Mouse (Mus musculus) gastrocnemius, postnatal 4 days (tissue): ENCODE measurements around the gene Fbxo17. TPM values are rescaled to one million over a fixed set of nuclear protein-coding genes. Genes with fewer than 3 reads are reported as not detected.
A peak's percentile ranks its signal among the peaks of the same experiment; 100 is the strongest.

ENCODE experiments used
- DNase-seq, 2 experiments: peaks; one replicate each; pipeline ENCODE4 v3.0.0; 2021 to 2022; ENCODE audit warnings: low spot score in 2 of 2, mixed read lengths in 2 of 2
- total RNA-seq, 2 experiments: library from RNA; stranded (reverse); gene quantifications; 2 replicates each; pipeline ENCODE4 v1.2.3; 2021

The Fbxo17 gene
- total RNA-seq, 2 experiments from 2014 or later, result 22.1 to 25.3 TPM

DNA sequence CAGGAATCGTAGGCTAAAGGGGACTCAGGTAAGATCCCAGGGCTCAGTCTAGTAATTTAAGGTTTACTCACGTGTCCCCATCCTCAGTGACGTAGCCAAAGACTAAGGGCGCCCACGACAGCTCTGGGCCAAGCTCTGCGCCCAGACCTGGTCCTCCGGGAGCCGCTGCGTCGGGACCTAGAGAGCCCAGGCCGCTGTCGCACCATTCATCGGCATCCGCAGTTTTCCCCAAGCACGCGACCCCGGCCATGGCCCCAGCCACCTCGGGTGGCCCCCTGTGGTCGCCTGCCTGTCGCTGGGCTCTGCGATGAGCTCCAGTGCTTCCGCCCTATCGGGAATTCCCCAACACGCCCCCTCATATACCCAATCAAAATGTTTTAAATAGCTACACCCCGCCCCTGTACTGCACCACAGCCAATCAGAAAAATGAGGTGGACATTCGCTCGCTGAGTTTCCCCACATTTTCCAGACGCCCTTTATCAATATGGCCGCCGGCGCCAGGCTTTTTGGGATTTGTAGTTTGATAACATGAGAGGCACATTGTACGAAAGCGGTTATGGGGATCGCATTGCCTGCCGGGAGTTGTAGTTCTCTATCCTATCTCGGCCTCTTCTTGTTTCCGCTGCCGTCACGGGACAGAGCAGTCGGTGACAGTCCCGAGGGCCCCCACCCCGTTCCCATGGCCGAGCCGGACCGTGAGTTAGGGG, 49.7 kb downstream of the Fbxo17 start, which contains the start of gene Sirt2:
Gene Sirt2, plus strand, starts transcription at position 563 of the 707 bp plus-strand sequence.
- DNase-seq, result peak; percentile 89 to 94

DNA sequence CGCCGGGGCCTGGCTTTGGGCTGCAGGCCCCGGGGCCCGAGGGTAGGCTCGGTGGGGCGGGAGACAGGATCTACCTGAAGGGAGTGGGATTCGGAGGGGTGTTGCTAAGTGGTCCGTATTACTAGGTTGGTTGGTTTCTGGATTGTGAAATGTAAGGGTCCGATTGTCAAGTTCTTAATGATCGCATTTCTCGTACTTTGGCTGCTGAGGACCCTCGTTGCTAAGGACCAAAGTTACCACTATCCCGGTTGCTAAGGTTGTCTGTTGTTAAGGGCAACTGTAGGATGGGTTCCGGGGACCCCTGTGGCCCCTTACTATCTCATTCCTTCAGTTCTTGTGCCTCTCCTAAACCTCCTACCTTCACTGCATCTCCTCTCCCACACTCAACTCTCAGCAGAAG, 50.3 kb downstream of the Fbxo17 start:
- DNase-seq, result no peak

DNA sequence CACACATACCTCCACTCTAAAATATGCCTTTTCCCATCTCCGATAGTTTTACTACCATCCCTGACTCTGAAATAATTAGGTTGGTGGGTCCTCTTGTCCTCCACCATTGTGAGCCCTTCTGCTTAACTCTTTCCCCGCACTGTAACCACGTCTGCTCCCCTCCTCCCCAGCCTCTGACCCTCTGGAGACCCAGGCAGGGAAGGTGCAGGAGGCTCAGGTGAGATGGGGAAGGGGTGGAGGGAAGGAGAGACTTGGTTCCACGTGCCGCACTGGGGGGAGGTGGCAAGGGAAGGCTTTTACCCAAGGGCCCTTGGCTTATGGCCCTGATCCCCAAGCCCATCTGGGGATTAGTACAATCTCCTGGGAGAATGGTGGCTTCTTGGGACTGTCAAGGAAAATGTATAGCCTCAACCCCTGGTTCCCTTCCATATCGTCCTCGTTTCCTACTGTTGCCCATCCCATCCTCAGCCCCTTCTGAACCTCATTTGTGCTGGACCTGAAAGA, 50.9 kb downstream of the Fbxo17 start, which contains the start of gene Nfkbib:
Gene Nfkbib, minus strand, starts transcription at position 51 of the 504 bp plus-strand sequence.
- no peak for DNase-seq

DNA sequence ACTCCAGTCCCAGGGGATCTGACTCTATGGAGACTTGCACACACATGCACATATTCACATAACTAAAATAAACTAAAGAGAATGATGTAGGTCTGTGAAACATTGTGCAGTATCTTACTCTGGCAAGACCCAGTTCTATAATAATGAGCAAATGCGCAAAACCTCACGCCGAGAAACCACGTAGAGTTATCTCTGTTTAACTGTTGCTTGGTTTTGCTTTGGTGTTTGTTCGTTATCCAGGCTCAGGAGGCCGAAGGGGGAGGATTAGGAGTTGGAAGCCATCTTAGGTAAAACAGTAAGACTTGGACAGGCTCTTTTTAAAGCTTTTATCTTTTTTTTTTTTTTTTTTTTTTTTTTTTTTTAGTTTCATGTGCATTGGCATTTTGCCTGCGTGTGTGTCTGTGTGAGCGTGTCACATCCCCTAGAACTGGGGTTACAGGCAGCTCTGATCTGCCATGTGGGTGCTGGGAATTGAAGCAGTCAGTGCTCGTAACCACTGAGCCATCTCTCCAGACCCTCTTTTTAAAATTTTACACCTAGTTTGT, 52.9 kb downstream of the Fbxo17 start:
- no peak for DNase-seq

DNA sequence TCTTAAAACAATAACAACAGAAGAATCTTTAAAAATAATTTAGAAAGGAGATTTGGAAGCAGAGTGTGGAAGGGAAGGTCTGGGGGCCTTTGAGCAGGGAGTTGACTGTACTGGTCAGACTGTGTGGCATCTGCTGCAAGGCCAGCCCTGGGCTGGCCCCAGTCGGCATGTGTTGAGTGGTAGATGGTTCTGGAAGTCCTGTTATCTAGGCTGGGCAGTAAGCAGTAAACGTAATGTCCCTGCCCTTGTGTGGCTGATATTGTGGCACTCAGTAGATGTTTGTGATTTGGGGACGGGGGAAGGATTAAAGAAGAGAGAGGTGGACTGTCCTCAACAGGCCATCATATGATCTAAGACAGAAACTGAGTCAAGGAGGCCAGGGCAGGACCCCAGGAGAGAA, 53.7 kb downstream of the Fbxo17 start:
- no peak for DNase-seq

DNA sequence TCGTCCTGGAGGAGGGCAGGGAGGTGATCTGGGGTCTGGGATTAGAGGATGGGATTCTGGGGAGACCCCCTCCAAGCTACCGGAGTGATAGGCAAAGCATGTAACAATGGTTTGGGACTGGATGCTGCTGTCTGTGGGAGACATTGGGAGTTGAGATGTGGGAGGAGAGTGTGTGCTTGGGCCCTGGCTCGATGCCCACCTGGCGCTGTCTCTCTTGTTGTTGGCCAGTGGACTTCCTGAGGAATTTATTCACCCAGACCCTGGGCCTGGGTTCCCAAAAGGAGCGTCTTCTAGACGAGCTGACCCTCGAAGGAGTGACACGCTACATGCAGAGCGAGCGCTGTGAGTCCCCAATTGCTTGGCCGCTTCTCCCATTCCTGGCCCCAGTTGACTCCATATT, 55.3 kb downstream of the Fbxo17 start:
- peak in 1 of 2 experiments; percentile 42 for DNase-seq

DNA sequence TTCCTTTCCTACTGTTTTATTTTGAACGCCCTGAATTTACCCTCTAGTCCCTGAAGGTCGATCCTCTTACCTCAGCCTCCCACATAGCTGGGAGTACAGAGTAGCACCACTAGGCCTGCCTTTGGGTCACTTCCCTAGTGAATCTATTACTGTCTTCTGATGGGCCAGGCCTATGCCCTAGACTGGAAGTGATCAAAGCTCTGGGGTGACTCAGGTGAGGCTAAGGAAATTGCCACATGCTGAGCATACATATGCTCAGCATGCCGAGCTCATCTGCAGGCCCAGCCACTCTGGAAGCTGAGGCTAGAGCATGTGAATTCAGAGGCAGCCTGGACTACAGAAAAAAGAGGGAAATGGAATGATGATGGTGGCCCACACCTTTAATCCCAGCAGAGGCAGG, 56.6 kb downstream of the Fbxo17 start:
- no peak for DNase-seq

DNA sequence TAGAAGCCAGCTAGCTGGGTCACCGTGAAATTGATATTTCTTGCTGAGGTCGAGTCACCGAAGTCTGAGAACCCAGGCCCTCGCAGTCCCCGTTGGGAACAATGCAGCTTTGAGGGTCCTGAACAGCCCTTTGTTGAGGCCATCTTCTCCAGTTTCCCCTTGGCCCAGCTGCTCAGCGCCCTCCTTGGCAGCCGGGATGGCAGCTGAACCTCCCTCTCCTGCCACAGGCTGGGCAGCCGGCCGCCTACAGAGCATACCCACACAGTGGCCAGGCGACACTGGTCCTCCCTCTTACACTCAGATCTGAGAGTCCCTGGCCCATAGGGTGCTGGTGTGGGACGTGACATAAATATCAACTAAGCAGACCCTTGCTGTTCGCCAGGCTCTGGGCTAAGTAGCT, 57.6 kb downstream of the Fbxo17 start:
- DNase-seq, result no peak

DNA sequence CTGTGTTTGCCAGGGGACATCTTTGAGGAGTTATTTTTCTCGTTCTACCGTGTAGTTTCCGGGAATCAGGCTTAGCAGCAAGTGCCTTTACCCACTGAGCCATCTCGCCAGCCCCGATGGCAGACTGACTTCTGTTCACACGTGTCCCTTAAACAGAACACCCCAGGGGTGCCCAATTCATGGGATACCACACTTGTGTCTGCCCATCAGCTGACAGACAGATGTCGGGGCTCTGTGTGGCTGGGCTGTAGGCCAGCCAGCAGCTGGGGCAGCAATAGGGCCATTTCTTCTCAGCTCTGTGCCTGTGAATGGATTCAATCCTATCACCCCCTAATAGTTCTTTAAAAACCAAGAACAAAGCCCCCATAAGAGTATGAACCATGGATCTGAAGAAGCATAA, 58.5 kb downstream of the Fbxo17 start:
- DNase-seq, result no peak

DNA sequence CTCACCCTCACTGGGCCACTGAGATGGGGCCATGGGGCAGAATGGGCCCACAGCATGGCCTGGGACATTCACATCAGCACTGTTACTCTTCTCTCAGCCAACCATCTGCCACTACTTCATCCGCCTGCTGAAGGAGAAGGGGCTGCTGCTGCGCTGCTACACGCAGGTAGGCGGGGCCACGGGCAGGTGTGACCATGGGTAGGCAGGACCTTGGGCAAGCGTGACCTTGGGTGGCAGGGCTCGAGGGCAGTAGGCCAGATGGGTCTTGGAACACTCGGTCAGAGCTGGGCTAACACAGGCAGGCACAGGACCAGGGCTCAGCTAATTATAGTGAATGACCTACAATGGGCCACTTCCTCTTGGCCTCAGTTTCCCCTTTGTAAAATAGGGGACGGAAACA, 62.2 kb downstream of the Fbxo17 start:
- DNase-seq, result no peak

DNA sequence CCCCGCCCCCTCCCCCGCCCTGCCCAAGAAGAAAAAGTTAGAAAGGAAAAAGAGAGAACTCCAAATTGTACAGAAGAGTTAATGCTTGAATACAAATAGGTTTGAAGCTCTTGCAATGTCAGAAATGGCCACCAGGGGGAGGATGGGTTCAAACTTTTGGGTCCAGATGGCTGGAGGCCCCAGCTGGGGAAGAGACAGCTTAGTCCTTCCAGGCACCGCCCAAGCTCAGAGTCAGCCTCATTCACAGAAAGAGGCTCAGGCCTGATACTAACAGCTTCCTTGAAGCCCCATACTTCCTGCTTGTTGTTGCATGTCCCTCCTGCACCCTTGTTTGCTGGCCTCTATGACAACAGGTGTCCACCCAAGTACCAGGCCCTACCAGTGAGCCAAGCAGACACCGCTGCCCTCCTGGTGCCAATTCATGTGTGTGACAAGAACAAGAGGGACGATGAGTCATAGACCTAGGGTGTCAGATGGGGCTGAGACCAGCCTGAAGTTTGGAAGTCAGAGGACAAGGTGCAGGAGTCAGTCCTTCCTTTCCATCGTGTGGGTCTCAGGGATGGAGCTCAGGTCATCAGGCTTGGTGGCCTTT, 63.6 kb downstream of the Fbxo17 start:
- peak; percentile 85 to 92 for DNase-seq

DNA sequence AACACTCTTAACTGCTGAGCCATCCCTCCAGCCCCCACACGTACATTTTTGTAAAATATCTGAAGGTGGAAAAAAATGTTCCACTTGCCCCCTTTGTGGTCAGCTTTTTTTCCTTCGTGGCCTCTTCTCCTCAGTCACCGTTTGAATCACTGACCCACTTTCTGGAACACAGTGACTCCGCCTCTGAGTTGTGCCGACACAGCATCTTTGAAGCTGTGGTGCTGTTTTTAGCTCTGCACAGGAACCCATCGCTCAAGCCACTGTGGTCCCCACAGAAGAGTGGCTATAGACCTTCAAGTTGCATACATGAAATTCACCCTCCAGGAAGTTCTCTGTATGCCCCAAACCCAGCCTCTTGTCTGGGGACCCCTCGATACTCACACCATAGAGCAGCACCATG, 64.3 kb downstream of the Fbxo17 start:
- DNase-seq, result no peak

DNA sequence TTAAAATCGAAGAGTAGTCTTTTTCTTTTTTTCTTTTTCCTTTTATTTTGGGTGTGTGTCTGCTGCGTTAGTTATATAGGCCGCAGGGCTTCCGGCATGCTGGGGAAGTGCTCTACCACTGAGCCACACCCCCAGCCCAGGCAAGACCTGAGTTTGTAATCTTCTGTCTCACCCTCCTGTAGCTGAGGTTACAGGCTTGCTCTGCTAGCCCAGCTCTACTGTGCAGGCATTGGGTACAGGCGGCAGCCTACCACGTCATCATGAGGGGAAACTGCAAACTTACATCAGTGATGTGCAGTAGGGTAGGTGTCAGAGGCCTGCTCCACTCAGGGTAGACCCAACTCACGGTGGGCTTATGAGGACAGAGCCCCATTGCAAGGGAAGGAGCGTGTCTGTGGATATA, 64.7 kb downstream of the Fbxo17 start:
- DNase-seq, result no peak

DNA sequence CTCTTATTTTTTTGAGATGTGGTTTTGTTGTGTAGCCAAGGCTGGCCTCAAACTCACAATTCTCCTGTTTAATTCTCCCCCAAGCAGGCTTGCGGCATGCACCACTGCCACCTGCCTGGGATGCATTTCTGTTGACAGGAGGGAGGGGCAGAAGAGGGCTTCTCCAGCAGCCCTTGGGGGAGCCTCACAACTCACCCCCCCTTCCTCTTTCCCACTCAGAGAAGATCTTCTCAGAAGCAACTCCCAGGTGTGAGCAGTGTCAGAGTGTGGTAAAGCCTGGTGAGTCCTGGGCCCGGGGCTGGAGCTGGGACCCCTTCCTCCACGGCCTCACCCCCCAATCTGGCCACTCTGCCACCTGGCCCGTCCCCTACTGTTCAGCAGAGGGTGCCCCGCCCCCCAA, 68.6 kb downstream of the Fbxo17 start:
- no peak for DNase-seq

Other genes with a start within 250 kb of the Fbxo17 start
- not detected for gene Ifnl2, start 206.3 kb upstream of the Fbxo17 start, total RNA-seq
- gene Ifnl3, start 194.0 kb upstream of the Fbxo17 start, total RNA-seq, result not detected
- not detected for gene Sycn, start 175.9 kb upstream of the Fbxo17 start, total RNA-seq
- gene Nccrp1, start 169.6 kb upstream of the Fbxo17 start, total RNA-seq, result not detected
- gene Samd4b, start 118.7 kb upstream of the Fbxo17 start, total RNA-seq, result 10 to 100 TPM; 43.0 to 44.1 TPM
- gene Pak4, start 118.6 kb upstream of the Fbxo17 start, total RNA-seq, result 10 to 100 TPM; 11.9 to 12.4 TPM
- gene Acp7, start 85.5 kb upstream of the Fbxo17 start, total RNA-seq, result not detected
- gene Fbxo27, start 24.0 kb upstream of the Fbxo17 start, total RNA-seq, result 1 to 10 TPM; 3.0 to 3.3 TPM
- 10 to 100 TPM; 34.4 to 34.8 TPM for gene Mrps12, start 25.0 kb downstream of the Fbxo17 start, total RNA-seq
- 10 to 100 TPM; 16.2 to 19.5 TPM for gene Sars2, start 25.2 kb downstream of the Fbxo17 start, total RNA-seq
- not detected for gene Ccer2, start 39.4 kb downstream of the Fbxo17 start, total RNA-seq
- 10 to 100 TPM; 82.3 to 83.2 TPM for gene Sirt2, start 49.9 kb downstream of the Fbxo17 start, total RNA-seq
- 10 to 100 TPM; 17.3 to 20.0 TPM for gene Nfkbib, start 50.7 kb downstream of the Fbxo17 start, total RNA-seq
- gene Rinl, start 72.2 kb downstream of the Fbxo17 start, total RNA-seq, result 1 to 10 TPM; 1.7 to 1.8 TPM
- gene Hnrnpl, start 91.7 kb downstream of the Fbxo17 start, total RNA-seq, result 100 to 1,000 TPM; 369 to 382 TPM
- 100 to 1,000 TPM; 211 to 220 TPM for gene Ech1, start 108.4 kb downstream of the Fbxo17 start, total RNA-seq
- 1 to 10 TPM; 5.3 to 8.7 TPM for gene Lgals4, start 117.0 kb downstream of the Fbxo17 start, total RNA-seq
- gene Lgals7, start 147.0 kb downstream of the Fbxo17 start, total RNA-seq, result 1 to 10 TPM in 1 of 2 experiments, under 1 TPM in 1; 0.52 to 2.3 TPM
- gene Capn12, start 164.6 kb downstream of the Fbxo17 start, total RNA-seq, result under 1 TPM; 0.10 to 0.20 TPM
- gene Actn4, start 245.5 kb downstream of the Fbxo17 start, total RNA-seq, result 100 to 1,000 TPM; 133 to 160 TPM